Mouse (Mus musculus) midbrain, embryonic 12.5 days (tissue): ENCODE data around the gene Cdk14. TPM values are rescaled to one million over a fixed set of nuclear protein-coding genes. Genes with fewer than 3 reads are reported as not detected.
"Not testable (repeated sequence)": the region's sequence is repeated elsewhere in the genome, so short reads cannot be mapped to it uniquely, and the experiment has no call there.

Experiments used
- ATAC-seq: fragments of 200-750 bp; cut with Nextera tagmentation; 2 replicates; pipeline ENCODE4 v1.8.0; 2017; ENCODE audit warnings: low read depth, moderate TSS enrichment, moderate library complexity; ENCODE audit not compliant: low FRiP score
- H3K27ac ChIP-seq: fragments of 300-500 bp; sonication (generic); replicated peaks from 2 replicates; pipeline ENCODE4 v1.5.1; 2016; ENCODE audit warnings: mild to moderate bottlenecking
- H3K27me3 ChIP-seq: fragments of 300-500 bp; sonication (generic); 2 replicates; pipeline ENCODE4 v1.6.1; 2016; ENCODE audit warnings: mild to moderate bottlenecking
- H3K36me3 ChIP-seq: fragments of 300-500 bp; sonication (generic); 2 replicates; pipeline ENCODE4 v1.6.1; 2016
- H3K4me1 ChIP-seq: fragments of 300-500 bp; sonication (generic); 2 replicates; pipeline ENCODE4 v1.6.1; 2016
- H3K4me2 ChIP-seq: fragments of 300-500 bp; sonication (generic); replicated peaks from 2 replicates; pipeline ENCODE4 v1.6.1; 2016; ENCODE audit warnings: mild to moderate bottlenecking, moderate library complexity
- H3K4me3 ChIP-seq: fragments of 300-500 bp; sonication (generic); 2 replicates; pipeline ENCODE4 v1.5.1; 2016; ENCODE audit warnings: mild to moderate bottlenecking
- H3K9ac ChIP-seq: fragments of 300-500 bp; sonication (generic); replicated peaks from 2 replicates; pipeline ENCODE4 v1.6.1; 2016; ENCODE audit warnings: mild to moderate bottlenecking, moderate library complexity
- H3K9me3 ChIP-seq: fragments of 300-500 bp; sonication (generic); 2 replicates; pipeline ENCODE4 v1.6.1; 2016; ENCODE audit warnings: mild to moderate bottlenecking
- WGBS: fragments of 180-500 bp; shearing (Covaris S2); methylation state at CpG from one replicate; pipeline ENCODE4 v1.1.7; 2016; 5-methylcytosine and 5-hydroxymethylcytosine counted together
- polyA plus RNA-seq: library from polyadenylated mRNA; unstranded; fragments of >200 nt; fragmentation: Nextera tagmentation; extraction: Ambion mirVana; gene quantifications from 2 replicates; pipeline ENCODE4 v1.2.1, GENCODE M21; 2016

Cdk14 gene
- polyA plus RNA-seq, 1 experiment from 2014 or later: 38.1 TPM

DNA sequence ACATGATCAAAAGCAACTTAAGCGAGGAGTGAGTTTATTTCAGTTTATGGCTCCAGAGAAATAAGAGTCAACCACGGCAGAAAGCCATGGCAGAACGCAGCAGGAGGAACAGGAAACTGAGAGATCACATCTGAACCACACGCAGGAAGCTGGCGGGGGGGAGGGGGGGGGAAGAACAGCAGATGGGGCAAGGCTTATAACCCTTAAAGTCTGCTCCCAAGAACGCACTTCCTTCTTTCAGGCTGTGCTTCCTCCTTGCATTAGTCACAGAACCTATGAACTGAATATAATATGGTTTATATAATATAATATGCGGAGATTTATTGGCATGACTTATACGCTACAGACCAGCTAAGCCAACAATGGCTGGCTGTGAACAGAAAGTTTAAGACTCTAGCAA is 86.2 kb downstream of the Cdk14 start:
- 90% methylated on average over 8 of the region's 8 CpGs for WGBS
- Histone ChIP-seq H3K9me3 (no peaks in the 10 kb centered on the region; the same call in 1 of the 2 replicates), H3K4me1 (no peaks in the 10 kb centered on the region), H3K36me3 (no peaks in the 10 kb centered on the region), H3K27me3 (no peaks in the 10 kb centered on the region), H3K27ac (no peak overlapping the region), H3K9ac (no peak overlapping the region), H3K4me3 (no peak overlapping the region), H3K4me2 (no peak overlapping the region)
- no peak for ATAC-seq

DNA sequence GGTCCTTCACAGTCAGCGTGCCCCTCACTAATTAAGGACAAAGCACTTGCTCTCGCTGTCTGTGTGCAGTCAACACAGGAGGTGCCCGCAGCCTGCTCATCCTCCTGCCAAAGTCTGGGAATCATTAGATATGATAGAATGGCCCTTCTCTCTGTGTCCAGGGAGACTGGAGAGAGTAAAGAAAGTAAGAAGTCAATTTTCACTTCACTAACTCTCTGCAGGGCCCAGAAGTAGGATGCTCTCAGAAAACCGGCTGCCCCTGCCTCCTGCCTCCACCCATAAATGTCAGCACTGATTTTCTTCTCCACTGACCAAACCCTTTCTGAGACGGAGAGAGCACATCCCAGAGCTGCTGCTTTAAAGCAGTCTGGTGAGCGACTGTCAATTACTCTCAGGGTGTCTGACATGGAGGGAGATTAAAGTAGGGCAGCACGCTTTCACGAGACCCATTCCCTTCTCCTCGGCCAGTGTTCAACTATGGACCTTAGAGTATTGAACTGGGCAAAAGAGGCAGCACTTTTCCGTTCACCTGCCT is 89.1 kb downstream of the Cdk14 start:
- ATAC-seq: no peak
- Histone ChIP-seq H3K4me3 (no peak overlapping the region), H3K36me3 (no peaks in the 10 kb centered on the region), H3K4me1 (no peaks in the 10 kb centered on the region), H3K4me2 (no peak overlapping the region), H3K27ac (no peak overlapping the region), H3K9me3 (no peaks in the 10 kb centered on the region), H3K9ac (no peak overlapping the region), H3K27me3 (no peaks in the 10 kb centered on the region)
- WGBS: 57% methylated on average over 10 of the region's 10 CpGs

DNA sequence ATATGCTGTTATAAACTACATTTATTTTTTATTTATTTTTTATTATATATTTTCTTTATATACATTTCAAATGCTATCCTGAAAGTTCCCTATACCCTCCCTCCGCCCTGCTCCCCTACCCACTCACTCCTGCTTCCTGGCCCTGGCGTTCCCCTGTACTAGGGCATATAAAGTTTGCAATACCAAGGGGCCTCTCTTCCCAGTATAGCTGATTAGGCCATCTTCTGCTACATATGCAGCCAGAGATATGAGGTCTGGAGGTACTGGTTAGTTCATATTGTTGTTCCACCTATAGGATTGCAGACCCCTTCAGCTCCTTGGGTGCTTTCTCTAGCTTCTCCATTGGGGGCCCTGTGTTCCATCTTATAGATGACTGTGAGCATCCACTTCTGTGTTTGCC is 91.1 kb downstream of the Cdk14 start:
- not testable (repeated sequence) for ATAC-seq

DNA sequence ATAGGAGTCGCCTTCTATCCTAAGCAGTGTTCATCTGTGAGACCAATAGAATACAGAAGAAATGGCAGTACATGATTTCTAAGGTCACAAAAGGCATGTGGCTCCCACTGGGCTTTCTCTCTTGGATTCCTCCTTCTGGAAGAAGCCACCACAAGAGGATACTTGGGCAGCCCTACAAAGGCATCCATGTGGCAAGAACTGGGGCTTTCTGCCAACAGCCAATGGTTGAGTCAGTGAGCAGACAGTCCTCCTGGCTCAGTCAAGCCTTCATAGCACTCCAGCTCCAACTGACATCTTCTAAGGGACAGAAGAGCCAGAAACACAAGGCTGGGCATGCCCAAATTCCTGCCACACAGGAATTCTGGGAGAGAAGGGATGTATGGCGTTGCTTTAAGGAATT is 93.4 kb downstream of the Cdk14 start:
- no peaks in the 10 kb centered on the region for H3K27me3 ChIP-seq
- H3K4me1 ChIP-seq: no peaks in the 10 kb centered on the region
- 89% methylated on average over 2 of the region's 2 CpGs for WGBS
- H3K4me2 ChIP-seq: no peak overlapping the region
- no peak overlapping the region for H3K9ac ChIP-seq
- H3K36me3 ChIP-seq: no peaks in the 10 kb centered on the region
- H3K27ac ChIP-seq: no peak overlapping the region
- no peak for ATAC-seq
- no peak overlapping the region for H3K4me3 ChIP-seq
- no peaks in the 10 kb centered on the region for H3K9me3 ChIP-seq

More for the DNA sequence above, 91.1 kb downstream of the Cdk14 start:
- not testable (repeated sequence) for H3K27me3 ChIP-seq, H3K9ac ChIP-seq, H3K4me2 ChIP-seq, H3K27ac ChIP-seq, H3K4me1 ChIP-seq, H3K4me3 ChIP-seq, H3K9me3 ChIP-seq, H3K36me3 ChIP-seq
- WGBS: 98% methylated on average over 2 of the region's 2 CpGs

DNA sequence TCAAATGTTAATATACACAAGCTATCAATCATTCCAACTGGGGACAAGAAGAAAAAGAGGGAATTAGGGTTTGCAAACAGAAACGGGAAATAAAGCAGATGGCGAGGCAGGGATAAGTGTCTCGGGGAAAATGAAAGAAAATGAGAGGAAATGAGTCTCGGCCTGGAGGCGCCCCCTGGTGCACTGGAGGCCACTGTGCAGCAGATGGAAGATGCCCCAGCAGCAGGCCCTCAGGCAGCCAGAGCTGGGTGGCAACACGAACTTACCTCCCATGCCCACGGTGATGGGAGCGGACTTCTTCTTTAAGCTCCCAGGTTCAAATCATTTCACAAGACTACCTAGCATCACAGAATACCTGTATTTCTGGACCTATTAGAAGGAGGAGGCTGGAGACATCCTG is 97.4 kb downstream of the Cdk14 start:
- 89% methylated on average over 8 of the region's 8 CpGs for WGBS
- no peak overlapping the region for H3K27ac ChIP-seq
- no peak overlapping the region for H3K9ac ChIP-seq
- ATAC-seq: no peak
- H3K4me3 ChIP-seq: no peak overlapping the region
- H3K4me2 ChIP-seq: no peak overlapping the region
- H3K9me3 ChIP-seq: no peaks in the 10 kb centered on the region
- no peaks in the 10 kb centered on the region for H3K27me3 ChIP-seq
- H3K4me1 ChIP-seq: no peaks in the 10 kb centered on the region
- no peaks in the 10 kb centered on the region for H3K36me3 ChIP-seq

DNA sequence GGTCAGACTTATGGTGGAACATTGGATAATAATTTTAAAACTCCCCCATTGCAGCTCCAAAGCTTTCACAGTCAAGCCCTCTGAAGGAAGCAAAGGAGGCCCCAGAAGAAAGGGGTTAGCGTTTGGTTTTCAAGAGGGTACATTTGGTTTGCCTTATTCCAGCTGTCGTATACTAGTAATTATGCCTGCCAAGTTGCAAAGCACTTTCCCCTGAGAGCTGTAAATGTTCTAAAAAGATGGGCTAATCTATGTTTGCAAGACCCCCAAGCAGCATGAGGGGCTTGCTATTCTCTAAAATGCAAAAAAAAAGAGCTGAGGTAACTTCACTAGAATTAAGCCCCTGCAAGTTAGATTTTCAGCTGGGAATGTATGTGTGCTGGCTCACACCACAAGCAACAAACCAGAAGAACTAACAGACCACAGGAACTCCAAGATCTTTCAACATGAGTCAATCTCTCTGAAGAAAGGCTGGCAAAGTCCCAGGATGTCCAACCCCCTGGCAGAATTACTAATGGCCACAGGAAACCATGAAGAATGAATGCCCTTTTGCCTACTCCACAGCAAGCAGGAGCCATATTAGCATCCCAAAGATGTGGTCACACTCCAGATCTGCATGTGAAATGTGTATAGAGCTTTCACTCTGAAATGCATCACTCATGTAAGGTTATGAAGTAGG is 99.5 kb downstream of the Cdk14 start:
- H3K27ac ChIP-seq: no peak overlapping the region
- ATAC-seq: no peak
- no peaks in the 10 kb centered on the region for H3K4me1 ChIP-seq
- no peaks in the 10 kb centered on the region for H3K36me3 ChIP-seq
- no peak overlapping the region for H3K4me3 ChIP-seq
- 84% methylated on average over 2 of the region's 2 CpGs for WGBS
- no peaks in the 10 kb centered on the region for H3K27me3 ChIP-seq
- no peaks in the 10 kb centered on the region for H3K9me3 ChIP-seq
- H3K4me2 ChIP-seq: no peak overlapping the region
- no peak overlapping the region for H3K9ac ChIP-seq

DNA sequence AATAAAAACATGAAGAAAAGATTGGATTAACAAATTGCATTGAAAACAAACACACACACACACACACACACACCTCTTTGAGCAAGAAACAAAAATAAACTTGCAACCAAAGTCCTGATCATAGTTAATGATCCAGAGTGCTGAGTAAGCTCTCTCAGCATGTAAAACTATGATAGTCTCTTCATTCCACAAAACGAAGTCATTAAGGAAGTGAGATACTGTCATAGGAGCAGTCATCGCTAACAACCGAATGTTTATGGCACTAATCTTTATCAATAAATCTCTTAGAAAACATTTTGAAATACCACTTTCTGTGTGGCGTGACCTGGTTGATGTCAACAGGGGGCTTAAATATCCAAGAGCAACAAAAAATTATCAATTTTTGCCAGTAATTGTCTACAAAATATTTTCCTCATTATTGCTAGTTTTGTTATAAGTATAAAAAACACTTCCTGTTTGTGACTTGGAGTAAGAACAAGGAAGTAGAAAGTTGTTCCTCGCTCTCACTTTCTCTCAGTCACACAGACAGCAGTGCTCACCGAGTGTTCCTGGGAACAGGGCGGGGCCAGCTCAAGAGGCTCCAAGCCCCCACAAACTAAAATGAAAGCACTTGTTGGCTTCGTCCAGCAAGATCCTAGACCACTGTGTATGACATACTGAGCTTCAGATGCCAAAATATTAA is 100.1 kb downstream of the Cdk14 start:
- 82% methylated on average over 8 of the region's 8 CpGs for whole genome bisulfite sequencing
- H3K4me1 ChIP-seq: no peaks in the 10 kb centered on the region
- H3K27me3 ChIP-seq: no peaks in the 10 kb centered on the region
- no peaks in the 10 kb centered on the region for H3K36me3 ChIP-seq
- H3K4me2 ChIP-seq: no peak overlapping the region
- no peak overlapping the region for H3K9ac ChIP-seq
- H3K27ac ChIP-seq: no peak overlapping the region
- H3K4me3 ChIP-seq: no peak overlapping the region
- no peaks in the 10 kb centered on the region for H3K9me3 ChIP-seq
- no peak for ATAC-seq

DNA sequence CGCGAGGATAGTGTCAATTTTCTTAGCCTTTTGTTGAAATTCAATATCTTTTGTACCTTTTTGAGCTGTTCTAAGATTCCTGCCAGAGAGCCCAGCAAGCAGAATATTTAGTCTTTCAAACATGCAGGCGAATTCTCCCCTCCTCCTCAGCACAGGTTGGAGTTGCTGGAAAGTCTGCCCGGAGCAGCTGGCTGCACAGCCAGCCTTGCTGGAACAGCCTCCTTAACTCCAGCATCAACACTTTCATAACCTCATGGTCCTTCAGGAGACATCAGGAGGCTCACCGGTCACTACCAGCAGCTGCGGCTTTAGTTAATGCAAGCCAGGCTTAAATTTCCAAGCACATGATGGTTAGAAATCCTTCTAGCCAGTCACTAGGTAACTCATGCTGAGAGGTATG is 105.8 kb downstream of the Cdk14 start:
- H3K36me3 ChIP-seq: no peaks in the 10 kb centered on the region
- no peaks in the 10 kb centered on the region for H3K9me3 ChIP-seq
- 76% methylated on average over 6 of the region's 6 CpGs for WGBS
- H3K4me2 ChIP-seq: no peak overlapping the region
- H3K4me1 ChIP-seq: 0 out of 2 replicates have a peak, but pooled peaks cover 4% of the 10 kb centered on the region
- H3K27ac ChIP-seq: no peak overlapping the region
- no peaks in the 10 kb centered on the region for H3K27me3 ChIP-seq
- no peak overlapping the region for H3K9ac ChIP-seq
- ATAC-seq: no peak
- H3K4me3 ChIP-seq: no peak overlapping the region

DNA sequence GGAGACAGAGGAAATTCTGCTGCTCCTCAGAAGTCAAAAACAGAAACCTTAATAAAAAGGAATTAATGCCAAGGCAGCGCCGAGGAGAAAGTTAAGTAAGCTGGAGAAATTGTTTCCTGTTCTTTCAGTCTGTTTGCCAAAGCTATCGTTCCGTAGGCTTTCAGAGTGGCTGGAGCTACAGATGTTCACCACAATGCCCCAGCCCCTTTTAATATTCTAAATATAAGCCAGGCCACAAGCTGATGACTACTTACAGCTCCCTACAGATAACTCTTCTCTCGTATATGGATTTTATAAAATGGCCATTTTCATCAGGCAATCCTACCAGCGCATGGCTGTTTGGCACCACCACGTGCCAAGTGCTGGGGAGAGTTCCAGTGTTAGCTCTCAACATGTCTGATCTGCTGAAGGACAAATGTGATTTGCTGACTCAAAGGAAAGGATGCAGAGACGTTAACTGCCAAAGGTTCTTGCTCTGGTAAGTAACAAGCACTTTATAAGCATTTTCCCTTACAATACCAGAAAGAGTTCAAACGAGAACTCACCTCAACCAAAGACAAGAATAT is 106.8 kb downstream of the Cdk14 start:
- Histone ChIP-seq H3K27me3 (no peaks in the 10 kb centered on the region), H3K27ac (no peak overlapping the region), H3K9me3 (no peaks in the 10 kb centered on the region), H3K4me1 (0 out of 2 replicates have a peak, but pooled peaks cover 4% of the 10 kb centered on the region), H3K4me2 (no peak overlapping the region), H3K36me3 (no peaks in the 10 kb centered on the region), H3K4me3 (no peak overlapping the region), H3K9ac (no peak overlapping the region)
- ATAC-seq: no peak
- 76% methylated on average over 9 of the region's 9 CpGs for WGBS

DNA sequence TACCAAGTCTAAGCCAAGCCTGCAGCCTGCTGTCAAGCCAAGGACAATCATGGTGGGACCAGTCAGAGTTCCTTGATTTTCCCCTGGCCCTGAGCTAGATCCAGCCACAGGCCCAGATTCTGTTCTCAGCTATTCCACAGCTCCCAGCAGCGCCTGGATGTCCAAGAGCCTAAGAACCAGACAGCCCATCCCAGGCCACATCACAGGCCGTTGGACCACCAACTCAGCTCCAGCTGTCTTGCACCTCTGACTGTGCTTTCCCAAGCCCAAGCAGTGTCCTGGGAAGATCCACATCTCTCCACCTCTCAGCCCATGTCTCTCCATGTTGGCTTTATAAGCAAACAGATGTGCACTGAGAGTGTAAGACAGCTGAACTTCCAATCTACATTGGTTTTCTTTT is 114.8 kb downstream of the Cdk14 start:
- Histone ChIP-seq H3K27me3 (no peaks in the 10 kb centered on the region), H3K9me3 (no peaks in the 10 kb centered on the region), H3K27ac (no peak overlapping the region), H3K9ac (no peak overlapping the region), H3K4me2 (no peak overlapping the region), H3K36me3 (no peaks in the 10 kb centered on the region), H3K4me1 (0 out of 2 replicates have a peak, but pooled peaks cover 2% of the 10 kb centered on the region), H3K4me3 (no peak overlapping the region)
- ATAC-seq: no peak
- WGBS: 88% methylated on average over 2 of the region's 2 CpGs

DNA sequence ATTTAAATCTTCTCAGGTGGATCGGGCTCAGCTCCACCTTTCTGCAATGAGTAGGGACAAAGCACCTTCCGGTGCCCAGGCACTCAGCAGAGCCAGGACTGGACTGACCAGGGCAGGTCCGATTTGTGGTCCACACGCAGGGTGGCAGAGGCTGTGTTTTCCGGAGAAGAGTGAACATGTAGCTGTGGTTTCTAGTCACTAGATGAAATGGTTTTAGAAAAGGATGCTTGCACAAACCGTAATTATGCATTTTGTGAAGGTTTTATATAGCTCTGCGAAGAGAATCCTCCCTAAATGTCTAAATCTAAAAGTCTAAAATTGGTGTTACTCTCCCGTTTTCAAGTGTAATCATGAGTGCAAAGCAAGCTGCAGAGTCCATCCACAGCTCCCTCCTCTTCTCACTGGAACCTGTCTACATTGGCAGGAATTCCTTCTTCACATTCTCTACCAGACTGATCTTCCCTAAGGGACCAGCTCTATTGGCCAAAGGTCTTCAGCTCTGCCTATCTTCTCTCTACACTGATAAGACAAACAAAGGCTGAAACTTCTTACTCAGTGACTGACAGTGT is 116.9 kb downstream of the Cdk14 start:
- WGBS: 91% methylated on average over 8 of the region's 8 CpGs
- ATAC-seq: no peak
- no peak overlapping the region for H3K4me2 ChIP-seq
- no peaks in the 10 kb centered on the region for H3K27me3 ChIP-seq
- no peaks in the 10 kb centered on the region for H3K36me3 ChIP-seq
- no peak overlapping the region for H3K4me3 ChIP-seq
- H3K4me1 ChIP-seq: 0 out of 2 replicates have a peak, but pooled peaks cover 4% of the 10 kb centered on the region
- H3K9ac ChIP-seq: no peak overlapping the region
- H3K9me3 ChIP-seq: no peaks in the 10 kb centered on the region
- no peak overlapping the region for H3K27ac ChIP-seq

DNA sequence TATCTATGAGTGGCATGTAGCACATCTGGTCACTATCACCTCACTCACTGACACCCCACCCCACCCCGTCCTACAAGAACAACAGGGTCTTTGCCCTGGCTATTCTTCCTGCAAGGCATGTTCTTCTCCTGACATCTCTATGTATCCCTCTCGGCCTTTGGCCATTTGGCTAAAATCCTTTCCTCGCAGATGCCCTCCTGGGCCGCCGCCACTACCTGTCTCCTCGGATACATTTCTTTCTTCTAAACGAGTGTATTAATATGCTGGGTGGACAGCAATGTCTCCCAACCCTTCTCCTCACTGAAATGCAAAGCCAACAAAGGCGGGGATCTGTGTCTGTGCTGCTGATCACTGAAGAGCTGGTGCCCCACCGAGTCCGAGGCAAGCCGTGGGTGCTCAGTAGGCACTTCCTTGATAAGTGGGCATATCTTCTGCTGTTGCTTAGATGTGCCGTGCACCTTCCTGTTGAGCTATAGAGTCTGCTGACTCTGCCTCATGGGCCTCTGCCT is 118.5 kb downstream of the Cdk14 start:
- H3K9me3 ChIP-seq: no peaks in the 10 kb centered on the region
- no peak overlapping the region for H3K4me2 ChIP-seq
- no peaks in the 10 kb centered on the region for H3K36me3 ChIP-seq
- ATAC-seq: no peak
- H3K9ac ChIP-seq: no peak overlapping the region
- whole genome bisulfite sequencing: 87% methylated on average over 12 of the region's 12 CpGs
- no peaks in the 10 kb centered on the region for H3K27me3 ChIP-seq
- H3K4me3 ChIP-seq: no peak overlapping the region
- 0 out of 2 replicates have a peak, but pooled peaks cover 4% of the 10 kb centered on the region for H3K4me1 ChIP-seq
- H3K27ac ChIP-seq: no peak overlapping the region
